8 mouse cellular contexts compared by ENCODE assay signal in the genomic region with DNA sequence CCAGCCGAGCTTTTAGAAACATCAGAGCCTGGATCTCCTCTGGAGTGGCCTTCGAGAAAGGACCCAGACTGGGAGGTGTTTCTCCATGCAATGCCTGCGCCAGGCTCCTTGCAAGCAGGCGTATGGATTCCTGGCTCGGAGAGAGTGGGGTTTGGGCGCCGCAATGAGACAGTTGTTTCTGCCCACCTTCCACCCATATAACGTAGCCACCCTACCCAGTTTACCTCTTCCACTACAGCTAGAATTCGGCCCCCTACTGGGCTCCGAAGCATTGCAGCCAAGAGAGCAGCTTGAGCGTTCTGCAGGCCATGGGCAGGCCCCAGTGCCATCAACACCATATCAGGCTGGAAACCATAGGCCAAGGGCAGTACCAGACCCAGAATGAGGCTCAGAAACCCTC. TPM values are rescaled to one million over a fixed set of nuclear protein-coding genes. Genes with fewer than 3 reads are reported as not detected.
DNase-seq lines count a peak whose midpoint lies in the region; ATAC-seq and TF ChIP-seq lines count a peak whose summit lies in the region.

No protein-coding gene starts in this region.

- peak in 1 of 2 experiments; percentile 21; a peak in 2 of 4 replicates for TF ChIP-seq CTCF in CH12.LX (conservative IDR thresholded peaks at IDR 0.05 in 1 of 2, IDR thresholded peaks at IDR 0.05 in 1 of 2; ENCODE audit: low read depth in 2 of 2, low read length in 2 of 2)
- peak; percentile 31 for TF ChIP-seq CTCF in cortical plate, adult 2 months (IDR thresholded peaks at IDR 0.05; ENCODE audit: extremely low read depth, insufficient read depth, low read length)

- peaks cover 18% of the 10 kb centered on the region for H3K79me2 ChIP-seq in CH12.LX (replicated peaks; ENCODE audit: control insufficient read depth, extremely low read depth, insufficient read depth, poor library complexity, severe bottlenecking)

- H3K36me3 ChIP-seq in heart, embryonic 10.5 days, result peaks cover 30% of the 10 kb centered on the region
- peaks cover 15 to 58% of the 10 kb centered on the region in 2 experiments for H3K36me3 ChIP-seq in CH12.LX (replicated peaks in 1 of 2; ENCODE audit: control insufficient read depth in 1 of 2, insufficient read depth in 1 of 2, low read length in 1 of 2)
- peaks cover 14% of the 10 kb centered on the region; the same call in 1 of the 2 replicates for H3K36me3 ChIP-seq in hindbrain, embryonic 12.5 days
- no peaks in the 10 kb centered on the region for H3K36me3 ChIP-seq in liver, embryonic 16.5 days (ENCODE audit: control insufficient read depth, insufficient read depth)

- no peaks in the 10 kb centered on the region for H3K9me3 ChIP-seq in heart, embryonic 10.5 days
- H3K9me3 ChIP-seq in CH12.LX (replicated peaks; ENCODE audit: low read length), result no peaks in the 10 kb centered on the region
- H3K9me3 ChIP-seq in hindbrain, embryonic 12.5 days (replicated peaks), result no peaks in the 10 kb centered on the region
- no peaks in the 10 kb centered on the region for H3K9me3 ChIP-seq in liver, embryonic 16.5 days (replicated peaks; ENCODE audit: control insufficient read depth, low read length)

- DNase-seq in heart, embryonic 10.5 days (ENCODE audit: low spot score), result no peak
- no peak for DNase-seq in heart, postnatal 14 days
- DNase-seq in CH12.LX (ENCODE audit: extremely low read depth), result peak; percentile 26
- DNase-seq in right cerebral cortex, postnatal 4 days, result peak; percentile 63
- DNase-seq in gastrocnemius, postnatal 36 days, result no peak

- H3K4me1 ChIP-seq in heart, embryonic 10.5 days, result peaks cover 45% of the 10 kb centered on the region
- peaks cover 9 to 41% of the 10 kb centered on the region in 2 experiments for H3K4me1 ChIP-seq in CH12.LX (ENCODE audit: control insufficient read depth in 1 of 2, insufficient read depth in 2 of 2)
- peaks cover 12% of the 10 kb centered on the region for H3K4me1 ChIP-seq in cortical plate, adult 2 months (ENCODE audit: control insufficient read depth, insufficient read depth, low read length)
- H3K4me1 ChIP-seq in hindbrain, embryonic 12.5 days, result peaks cover 47% of the 10 kb centered on the region
- H3K4me1 ChIP-seq in liver, embryonic 16.5 days (ENCODE audit: control insufficient read depth, low read depth, low read length), result peaks cover 40% of the 10 kb centered on the region

- H3K4me2 ChIP-seq in CH12.LX (ENCODE audit: insufficient read depth, low read depth, poor library complexity, severe bottlenecking), result peak overlapping the region; percentile 35; the same call in 1 of the 2 replicates
- peak overlapping the region; percentile 95 for H3K4me2 ChIP-seq in hindbrain, embryonic 12.5 days (replicated peaks)
- H3K4me2 ChIP-seq in liver, embryonic 16.5 days (ENCODE audit: low read depth, low read length), result peak overlapping the region; percentile 90

- no peak for TF ChIP-seq POLR2A in CH12.LX (IDR thresholded peaks at IDR 0.05; ENCODE audit: low read depth, low read length)
- 0 out of 2 replicates have a peak, but pooled peaks have one; percentile 27 for TF ChIP-seq POLR2A in cortical plate, adult 2 months (IDR thresholded peaks at IDR 0.05; ENCODE audit: extremely low read depth, insufficient read depth, low read length)

- no peaks in the 10 kb centered on the region for H3K27me3 ChIP-seq in heart, embryonic 10.5 days (ENCODE audit: insufficient read depth, poor library complexity, severe bottlenecking)
- no peaks in the 10 kb centered on the region for H3K27me3 ChIP-seq in CH12.LX (replicated peaks)
- no peaks in the 10 kb centered on the region for H3K27me3 ChIP-seq in hindbrain, embryonic 12.5 days
- H3K27me3 ChIP-seq in liver, embryonic 16.5 days (ENCODE audit: control insufficient read depth, insufficient read depth, low read depth, low read length), result no peaks in the 10 kb centered on the region

- H3K4me3 ChIP-seq in heart, embryonic 10.5 days, result peak overlapping the region; percentile 89
- H3K4me3 ChIP-seq in CH12.LX (replicated peaks in 1 of 3; ENCODE audit: low read depth in 2 of 3, low read length in 2 of 3, poor library complexity in 1 of 3), result peak overlapping the region in 2 of 3 experiments; percentile 78 to 99
- peak overlapping the region; percentile 68 for H3K4me3 ChIP-seq in cortical plate, adult 2 months (ENCODE audit: insufficient read depth, low read length)
- peak overlapping the region; percentile 91 for H3K4me3 ChIP-seq in hindbrain, embryonic 12.5 days
- H3K4me3 ChIP-seq in liver, embryonic 16.5 days (ENCODE audit: low read depth, low read length), result peak overlapping the region; percentile 91

- peak overlapping the region; percentile 92 for H3K27ac ChIP-seq in heart, embryonic 10.5 days
- no peak overlapping the region for H3K27ac ChIP-seq in CH12.LX (ENCODE audit: insufficient read depth, low read depth)
- peak overlapping the region; percentile 9 for H3K27ac ChIP-seq in cortical plate, adult 2 months (ENCODE audit: insufficient read depth, low read length)
- H3K27ac ChIP-seq in hindbrain, embryonic 12.5 days, result peak overlapping the region; percentile 83
- peak overlapping the region; percentile 63 for H3K27ac ChIP-seq in liver, embryonic 16.5 days (ENCODE audit: low read length)

- no peak overlapping the region for H3K9ac ChIP-seq in CH12.LX (ENCODE audit: insufficient read depth, low read depth)
- H3K9ac ChIP-seq in hindbrain, embryonic 12.5 days, result peak overlapping the region; percentile 82
- H3K9ac ChIP-seq in liver, embryonic 16.5 days (ENCODE audit: low read depth, low read length), result peak overlapping the region; percentile 85

- no peak for TF ChIP-seq EP300 in CH12.LX (IDR thresholded peaks at IDR 0.05; ENCODE audit: low read length)

- peak; percentile 21; the same call in 1 of the 2 replicates for ATAC-seq in hindbrain, embryonic 12.5 days (ENCODE audit: low FRiP score)
- ATAC-seq in liver, embryonic 16.5 days (ENCODE audit: low read depth), result no peak

- 32% methylated on average over 11 of the region's 11 CpGs for WGBS in heart, embryonic 10.5 days
- 38% methylated on average over 11 of the region's 11 CpGs for WGBS in hindbrain, embryonic 12.5 days
- 39% methylated on average over 11 of the region's 11 CpGs for WGBS in liver, embryonic 16.5 days (ENCODE audit: insufficient replicate concordance)

- in situ Hi-C loops in CH12.LX (cut with MboI; ENCODE audit: low pct_ligation_motif_present, low pct_unique_long_range_greater_than_20kb, low sequenced_read_pairs), result loop anchor here (25.0 kb wide), 1 partner anchor 239 kb away; a partner anchor contains a TSS

- intact Hi-C loops in heart, postnatal 14 days (cut with DNase I), result loop anchor here (10.0 kb wide), 1 partner anchor 231 kb away; a partner anchor contains a TSS
- intact Hi-C loops in gastrocnemius, postnatal 36 days (cut with DNase I), result loop anchor here (5.0 kb wide), 2 partner anchors 46 to 89 kb away; a partner anchor contains a TSS

- dilution Hi-C loops in CH12.LX (cut with MboI; ENCODE audit: extremely low pct_ligation_motif_present, extremely low pct_unique_long_range_greater_than_20kb, low sequenced_read_pairs), result no loop called here

- no peak for TF ChIP-seq RAD21 in CH12.LX (IDR thresholded peaks at IDR 0.05; ENCODE audit: low read depth, low read length)

RNA-seq across cellular contexts. Expression of a gene that starts 0.7 kb away (rescaled TPM):
- polyA plus RNA-seq in heart, embryonic 10.5 days (2016; fragmentation: Nextera tagmentation; extraction: Ambion mirVana), result 15.4 and 17.1 TPM in 2 replicates
- 10 to 100 TPM; 12.0 to 12.7 TPM for total RNA-seq in heart, postnatal 14 days (2021)
- total RNA-seq in CH12.LX (2012; rRNA removed) (16.7 and 17.0 TPM in 2 replicates), CH12.LX (2014; rRNA removed) (11.3 and 13.3 TPM in 2 replicates)
- 10.6 and 12.7 TPM in 2 replicates for polyA plus RNA-seq in CH12.LX (2012; ENCODE audit: insufficient read length, low read depth)
- 31.8 and 34.1 TPM in 2 replicates for polyA plus RNA-seq in cortical plate, adult 2 months (2012; rRNA removed)
- 22.3 and 22.8 TPM in 2 replicates for polyA plus RNA-seq in hindbrain, embryonic 12.5 days (2016; fragmentation: Nextera tagmentation; extraction: Ambion mirVana)
- 5.8 and 6.3 TPM in 2 replicates for polyA plus RNA-seq in liver, embryonic 16.5 days (2015; fragmentation: Nextera tagmentation; extraction: Ambion mirVana)
- total RNA-seq in gastrocnemius, postnatal 36 days (2021), result 1 to 10 TPM; 7.0 to 8.0 TPM

RNA-seq across cellular contexts. Expression of a gene that starts 4.9 kb away (rescaled TPM):
- 18.5 and 19.0 TPM in 2 replicates for polyA plus RNA-seq in heart, embryonic 10.5 days (2016; fragmentation: Nextera tagmentation; extraction: Ambion mirVana)
- 1 to 10 TPM; 7.2 to 8.4 TPM for total RNA-seq in heart, postnatal 14 days (2021)
- 14.1 and 17.7 TPM in 2 replicates for total RNA-seq in CH12.LX (2012; rRNA removed)
- 9.5 TPM in 2 replicates for total RNA-seq in CH12.LX (2014; rRNA removed)
- 8.2 and 8.5 TPM in 2 replicates for polyA plus RNA-seq in CH12.LX (2012; ENCODE audit: insufficient read length, low read depth)
- 31.3 and 36.0 TPM in 2 replicates for polyA plus RNA-seq in cortical plate, adult 2 months (2012; rRNA removed)
- 18.8 and 22.0 TPM in 2 replicates for polyA plus RNA-seq in hindbrain, embryonic 12.5 days (2016; fragmentation: Nextera tagmentation; extraction: Ambion mirVana)
- polyA plus RNA-seq in liver, embryonic 16.5 days (2015; fragmentation: Nextera tagmentation; extraction: Ambion mirVana), result 8.2 and 9.7 TPM in 2 replicates
- 1 to 10 TPM; 4.9 to 6.4 TPM for total RNA-seq in gastrocnemius, postnatal 36 days (2021)

RNA-seq across cellular contexts. Expression of a gene that starts 16.9 kb away (rescaled TPM):
- polyA plus RNA-seq in heart, embryonic 10.5 days (2016; fragmentation: Nextera tagmentation; extraction: Ambion mirVana), result 25.4 and 26.4 TPM in 2 replicates
- 10 to 100 TPM; 16.8 to 18.7 TPM for total RNA-seq in heart, postnatal 14 days (2021)
- total RNA-seq in CH12.LX (2012; rRNA removed), result 0.17 and 0.21 TPM in 2 replicates
- total RNA-seq in CH12.LX (2014; rRNA removed), result not detected in 2 replicates
- 0.14 TPM in 1 of 2 replicates, not detected in the other for polyA plus RNA-seq in CH12.LX (2012; ENCODE audit: insufficient read length, low read depth)
- 21.0 and 22.3 TPM in 2 replicates for polyA plus RNA-seq in cortical plate, adult 2 months (2012; rRNA removed)
- 10.0 and 11.4 TPM in 2 replicates for polyA plus RNA-seq in hindbrain, embryonic 12.5 days (2016; fragmentation: Nextera tagmentation; extraction: Ambion mirVana)
- polyA plus RNA-seq in liver, embryonic 16.5 days (2015; fragmentation: Nextera tagmentation; extraction: Ambion mirVana), result 1.1 and 1.9 TPM in 2 replicates
- 100 to 1,000 TPM; 131 to 136 TPM for total RNA-seq in gastrocnemius, postnatal 36 days (2021)

RNA-seq across cellular contexts. Expression of a gene that starts 25.8 kb away (rescaled TPM):
- 4.2 and 4.8 TPM in 2 replicates for polyA plus RNA-seq in heart, embryonic 10.5 days (2016; fragmentation: Nextera tagmentation; extraction: Ambion mirVana)
- 1 to 10 TPM; 2.3 to 3.7 TPM for total RNA-seq in heart, postnatal 14 days (2021)
- total RNA-seq in CH12.LX (2012; rRNA removed) (7.4 and 11.4 TPM in 2 replicates), CH12.LX (2014; rRNA removed) (3.5 and 3.9 TPM in 2 replicates)
- polyA plus RNA-seq in CH12.LX (2012; ENCODE audit: insufficient read length, low read depth), result 5.2 and 5.3 TPM in 2 replicates
- polyA plus RNA-seq in cortical plate, adult 2 months (2012; rRNA removed), result 91.5 and 93.7 TPM in 2 replicates
- polyA plus RNA-seq in hindbrain, embryonic 12.5 days (2016; fragmentation: Nextera tagmentation; extraction: Ambion mirVana), result 39.0 and 41.9 TPM in 2 replicates
- polyA plus RNA-seq in liver, embryonic 16.5 days (2015; fragmentation: Nextera tagmentation; extraction: Ambion mirVana), result 0.83 and 0.97 TPM in 2 replicates
- 1 to 10 TPM in 1 of 2 experiments, under 1 TPM in 1; 0.79 to 1.1 TPM for total RNA-seq in gastrocnemius, postnatal 36 days (2021)

RNA-seq across cellular contexts. Expression of a gene that starts 34.7 kb away (rescaled TPM):
- 9.5 and 11.8 TPM in 2 replicates for polyA plus RNA-seq in heart, embryonic 10.5 days (2016; fragmentation: Nextera tagmentation; extraction: Ambion mirVana)
- total RNA-seq in heart, postnatal 14 days (2021), result 10 to 100 TPM; 13.6 to 13.8 TPM
- total RNA-seq in CH12.LX (2012; rRNA removed) (6.5 and 11.7 TPM in 2 replicates), CH12.LX (2014; rRNA removed) (8.0 and 8.7 TPM in 2 replicates)
- polyA plus RNA-seq in CH12.LX (2012; ENCODE audit: insufficient read length, low read depth), result 2.3 and 3.7 TPM in 2 replicates
- polyA plus RNA-seq in cortical plate, adult 2 months (2012; rRNA removed), result 37.1 and 38.5 TPM in 2 replicates
- polyA plus RNA-seq in hindbrain, embryonic 12.5 days (2016; fragmentation: Nextera tagmentation; extraction: Ambion mirVana), result 23.9 and 24.8 TPM in 2 replicates
- polyA plus RNA-seq in liver, embryonic 16.5 days (2015; fragmentation: Nextera tagmentation; extraction: Ambion mirVana), result 7.8 and 9.1 TPM in 2 replicates
- total RNA-seq in gastrocnemius, postnatal 36 days (2021), result 10 to 100 TPM; 12.5 to 14.4 TPM

Comparison
In these comparisons a context has a peak if more than half of its experiments do, and no peak if none do; other contexts are left out.
1. DNase-seq: peak in CH12.LX (single experiment) and right cerebral cortex, postnatal 4 days (single experiment); none in heart, embryonic 10.5 days (single experiment), heart, postnatal 14 days (0 of 2) and gastrocnemius, postnatal 36 days (0 of 2).
2. H3K4me2 ChIP-seq: peak in every context shown above with its lines; median percentile 95 in hindbrain, embryonic 12.5 days; 90 in liver, embryonic 16.5 days; 35 in CH12.LX.
3. Peak in every context shown above with its lines, with median percentiles within 50 percentile points of each other: H3K4me3 ChIP-seq.